Mouse (Mus musculus) hindbrain, embryonic 15.5 days (tissue): ENCODE measurements around the gene Gcsam. TPM values are rescaled to one million over a fixed set of nuclear protein-coding genes. Genes with fewer than 3 reads are reported as not detected.

Experiments
- ATAC-seq: fragments of 200-750 bp; cut with Nextera tagmentation; 2 replicates; pipeline ENCODE4 v1.8.0; 2017; ENCODE audit warnings: low read depth, moderate number of reproducible peaks, moderate TSS enrichment; ENCODE audit not compliant: low FRiP score
- H3K27ac ChIP-seq: fragments of 300-500 bp; sonication (generic); replicated peaks from 2 replicates; pipeline ENCODE4 v1.5.1; 2015; ENCODE audit warnings: mild to moderate bottlenecking, inconsistent platforms
- H3K27me3 ChIP-seq: fragments of 300-500 bp; sonication (generic); 2 replicates; pipeline ENCODE4 v1.6.1; 2015; ENCODE audit warnings: control low read depth, inconsistent platforms
- H3K36me3 ChIP-seq: fragments of 300-500 bp; sonication (generic); 2 replicates; pipeline ENCODE4 v1.6.1; 2015; ENCODE audit warnings: control low read depth, inconsistent platforms
- H3K4me1 ChIP-seq: fragments of 300-500 bp; sonication (generic); replicated peaks from 2 replicates; pipeline ENCODE4 v1.6.1; 2015; ENCODE audit warnings: control low read depth, inconsistent platforms
- H3K4me2 ChIP-seq: fragments of 300-500 bp; sonication (generic); 2 replicates; pipeline ENCODE4 v1.6.1; 2015; ENCODE audit warnings: moderate library complexity, mild to moderate bottlenecking, inconsistent platforms
- H3K4me3 ChIP-seq: fragments of 300-500 bp; sonication (generic); 2 replicates; pipeline ENCODE4 v1.5.1; 2015; ENCODE audit warnings: mild to moderate bottlenecking, inconsistent platforms
- H3K9ac ChIP-seq: fragments of 300-500 bp; sonication (generic); 2 replicates; pipeline ENCODE4 v1.6.1; 2015; ENCODE audit warnings: inconsistent platforms
- H3K9me3 ChIP-seq: fragments of 300-500 bp; sonication (generic); 2 replicates; pipeline ENCODE4 v1.6.1; 2016; ENCODE audit warnings: control low read depth, inconsistent platforms
- WGBS: fragments of 180-500 bp; shearing (Covaris S2); methylation state at CpG from one replicate; pipeline ENCODE4 v1.1.7; 2015; 5-methylcytosine and 5-hydroxymethylcytosine counted together
- polyA plus RNA-seq: library from polyadenylated mRNA; unstranded; fragments of >200 nt; fragmentation: Nextera tagmentation; extraction: Ambion mirVana; gene quantifications from 2 replicates; pipeline ENCODE4 v1.2.1, GENCODE M21; 2015

Gcsam gene
- polyA plus RNA-seq: not detected in 2 replicates

DNA sequence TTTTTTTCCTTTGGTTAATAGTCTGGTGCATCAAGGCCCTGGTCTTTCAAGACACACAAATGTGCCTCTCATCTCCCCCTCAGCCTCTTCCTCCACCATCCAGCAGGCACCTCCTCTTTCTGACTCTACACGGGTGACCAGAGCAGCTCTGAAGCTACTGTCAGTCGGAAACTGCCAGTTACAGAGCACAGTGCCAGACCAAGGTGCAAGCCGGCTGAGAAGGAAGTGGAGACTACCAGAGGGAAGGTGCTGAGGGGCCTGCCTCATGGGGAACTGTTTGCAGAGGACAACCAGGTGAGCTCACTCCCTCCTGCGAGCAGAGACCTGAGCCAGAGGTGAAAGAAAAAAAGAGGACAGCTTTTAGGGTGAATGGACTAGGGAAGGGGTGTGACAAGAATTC, at the start of gene Gcsam:
Gene Gcsam, plus strand, starts transcription at position 114 of the 400 bp plus-strand sequence.
- no peak within 1 kb of the TSS for H3K4me3 ChIP-seq
- H3K4me2 ChIP-seq: no peak within 1 kb of the TSS
- no peaks in the 10 kb centered on the region for H3K9me3 ChIP-seq
- H3K4me1 ChIP-seq: no peaks in the 10 kb centered on the region
- no peaks in the 10 kb centered on the region for H3K36me3 ChIP-seq
- H3K27ac ChIP-seq: no peak within 1 kb of the TSS
- H3K9ac ChIP-seq: no peak within 1 kb of the TSS
- ATAC-seq: no peak
- WGBS: 82% methylated on average over 4 of the region's 4 CpGs
- H3K27me3 ChIP-seq: no peaks in the 10 kb centered on the region

DNA sequence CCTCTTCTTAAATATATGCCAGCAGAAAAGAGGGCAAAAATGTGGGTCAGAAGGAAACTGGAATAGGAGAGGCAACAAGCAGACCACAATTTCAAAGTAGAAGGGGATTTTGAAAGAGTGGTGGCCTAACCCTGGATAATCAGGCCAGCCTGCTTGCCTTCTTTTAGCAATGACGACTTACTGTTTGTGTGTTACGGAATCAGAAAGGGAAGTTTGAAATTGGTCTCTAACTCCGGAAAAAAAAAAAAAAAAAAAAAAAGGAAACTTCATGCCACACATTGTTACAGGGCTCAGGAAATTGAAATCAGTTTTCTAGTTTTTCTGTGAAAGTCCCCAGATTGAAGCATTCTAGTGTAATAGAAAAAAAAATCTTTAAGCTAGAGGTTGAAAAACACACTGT, 48.4 kb upstream of the Gcsam start:
- 68% methylated on average over 3 of the region's 3 CpGs for WGBS
- H3K36me3 ChIP-seq: no peaks in the 10 kb centered on the region
- no peaks in the 10 kb centered on the region for H3K9me3 ChIP-seq
- no peaks in the 10 kb centered on the region for H3K4me1 ChIP-seq
- H3K27me3 ChIP-seq: no peaks in the 10 kb centered on the region
- H3K27ac ChIP-seq: no peak overlapping the region
- no peak overlapping the region for H3K4me2 ChIP-seq
- no peak overlapping the region for H3K9ac ChIP-seq
- no peak overlapping the region for H3K4me3 ChIP-seq
- no peak for ATAC-seq

DNA sequence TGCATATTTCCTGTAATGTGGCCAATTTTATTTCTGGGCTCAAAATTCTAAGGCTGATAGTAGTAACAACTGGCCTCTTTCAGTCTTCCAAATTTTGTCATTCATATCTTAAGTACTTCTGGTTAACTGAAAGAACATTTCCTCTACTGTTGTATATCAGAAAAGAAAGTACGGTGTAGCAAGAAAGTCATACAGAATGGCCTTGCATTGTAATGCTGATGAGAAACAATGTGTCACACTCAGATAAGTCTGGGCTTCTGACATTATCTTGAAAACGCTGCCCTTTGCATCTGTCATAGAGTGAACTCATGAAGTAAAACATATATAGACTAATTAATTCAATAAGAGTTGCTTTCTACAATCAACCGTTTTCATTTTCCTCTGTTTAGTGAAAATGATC, 37.9 kb upstream of the Gcsam start:
- WGBS: 84% methylated on average over 3 of the region's 3 CpGs
- H3K9ac ChIP-seq: no peak overlapping the region
- no peaks in the 10 kb centered on the region for H3K36me3 ChIP-seq
- H3K9me3 ChIP-seq: no peaks in the 10 kb centered on the region
- H3K4me2 ChIP-seq: no peak overlapping the region
- no peak overlapping the region for H3K4me3 ChIP-seq
- no peak for ATAC-seq
- H3K27me3 ChIP-seq: no peaks in the 10 kb centered on the region
- H3K4me1 ChIP-seq: no peaks in the 10 kb centered on the region
- no peak overlapping the region for H3K27ac ChIP-seq

DNA sequence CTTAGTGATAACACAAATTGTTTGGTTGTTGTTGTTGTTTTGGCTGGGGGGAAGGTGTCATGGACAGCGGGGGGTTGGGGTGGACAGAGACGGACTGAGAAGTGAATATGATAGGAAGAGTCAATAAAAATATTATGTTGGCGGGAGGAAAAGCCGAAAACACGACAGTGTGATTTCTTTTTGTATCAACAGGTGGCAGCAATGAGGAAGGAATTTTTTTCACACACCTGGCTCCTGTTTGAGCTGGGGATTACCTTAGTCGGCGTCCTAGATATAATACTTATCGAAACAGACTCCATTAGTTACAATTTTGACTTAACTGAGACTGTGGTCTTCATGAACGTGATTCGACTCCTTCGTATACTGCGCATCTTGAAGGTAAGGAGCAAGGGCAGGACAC, 30.3 kb upstream of the Gcsam start:
- H3K4me1 ChIP-seq: no peaks in the 10 kb centered on the region
- H3K27me3 ChIP-seq: no peaks in the 10 kb centered on the region
- H3K9ac ChIP-seq: no peak overlapping the region
- H3K9me3 ChIP-seq: no peaks in the 10 kb centered on the region
- WGBS: 71% methylated on average over 12 of the region's 12 CpGs
- no peak for ATAC-seq
- no peak overlapping the region for H3K4me3 ChIP-seq
- no peak overlapping the region for H3K27ac ChIP-seq
- H3K4me2 ChIP-seq: no peak overlapping the region
- no peaks in the 10 kb centered on the region for H3K36me3 ChIP-seq

DNA sequence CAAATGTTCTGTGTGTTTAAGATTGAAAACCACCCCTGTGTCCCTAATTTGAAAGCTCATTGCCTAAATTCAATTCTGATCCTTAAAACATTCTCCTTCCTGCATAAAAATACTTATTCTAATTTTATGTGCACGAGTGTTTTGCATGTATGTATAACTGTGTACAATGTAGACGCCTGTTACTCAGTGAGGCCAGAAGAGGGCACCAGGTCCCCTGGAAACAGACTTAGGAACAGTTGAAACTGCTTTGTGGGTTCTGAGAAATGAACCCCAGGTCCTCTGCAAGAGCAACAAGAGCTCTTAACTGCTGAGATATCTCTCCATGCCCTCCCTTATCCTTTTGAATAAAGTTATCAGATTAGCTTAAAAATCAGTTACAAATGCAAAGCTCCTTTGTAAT, 27.7 kb upstream of the Gcsam start:
- ATAC-seq: no peak
- no peak overlapping the region for H3K4me2 ChIP-seq
- H3K4me3 ChIP-seq: no peak overlapping the region
- no peaks in the 10 kb centered on the region for H3K36me3 ChIP-seq
- no peaks in the 10 kb centered on the region for H3K4me1 ChIP-seq
- H3K9ac ChIP-seq: no peak overlapping the region
- no peaks in the 10 kb centered on the region for H3K9me3 ChIP-seq
- H3K27me3 ChIP-seq: no peaks in the 10 kb centered on the region
- WGBS: 38% methylated on average over 2 of the region's 2 CpGs
- H3K27ac ChIP-seq: no peak overlapping the region

DNA sequence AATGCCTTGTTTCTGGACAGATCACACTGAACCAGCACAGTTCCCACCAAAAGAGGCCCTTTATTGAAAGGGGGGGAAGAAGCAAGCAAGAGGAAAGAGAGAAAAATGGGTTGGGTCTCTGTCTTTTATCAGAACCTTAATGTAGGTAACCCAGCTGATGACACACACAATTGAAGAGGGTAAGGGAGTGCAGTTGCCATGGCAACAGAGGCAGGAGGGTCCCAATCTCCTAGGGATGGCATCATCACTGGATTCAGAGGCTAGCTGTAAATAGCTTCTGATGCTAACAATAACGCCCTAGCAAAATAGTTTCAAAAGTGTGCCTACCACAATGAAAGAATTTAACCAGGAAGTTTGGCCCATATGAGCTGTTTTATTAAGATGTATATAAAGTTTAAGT, 16.5 kb upstream of the Gcsam start:
- H3K4me1 ChIP-seq: no peaks in the 10 kb centered on the region
- no peak overlapping the region for H3K4me3 ChIP-seq
- no peak overlapping the region for H3K9ac ChIP-seq
- 0 out of 2 replicates have a peak, but pooled peaks have one; percentile 42 for ATAC-seq
- no peaks in the 10 kb centered on the region for H3K9me3 ChIP-seq
- WGBS: 50% methylated on average over 1 of the region's 1 CpGs
- H3K27me3 ChIP-seq: no peaks in the 10 kb centered on the region
- H3K4me2 ChIP-seq: no peak overlapping the region
- H3K27ac ChIP-seq: no peak overlapping the region
- no peaks in the 10 kb centered on the region for H3K36me3 ChIP-seq

DNA sequence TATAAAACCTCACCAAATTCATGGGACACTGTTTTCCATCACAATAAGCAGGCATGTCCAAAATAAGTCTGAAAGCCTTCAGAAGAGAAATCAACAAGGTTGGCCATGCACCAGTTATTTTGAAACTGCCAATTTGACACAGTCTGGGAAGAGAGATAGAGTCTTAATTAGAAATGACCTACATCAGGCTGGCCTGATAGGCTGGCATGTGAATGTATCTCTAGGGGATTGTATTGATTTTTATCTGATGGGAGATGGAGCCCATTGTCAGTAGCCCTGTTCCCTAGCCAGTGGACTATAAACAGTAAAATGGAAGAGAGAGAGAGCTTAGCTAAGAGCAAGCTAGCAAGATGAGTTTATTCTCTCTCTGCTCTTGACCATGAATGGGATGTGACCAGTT, 14.7 kb upstream of the Gcsam start:
- H3K27ac ChIP-seq: no peak overlapping the region
- H3K36me3 ChIP-seq: no peaks in the 10 kb centered on the region
- H3K4me3 ChIP-seq: no peak overlapping the region
- no peak overlapping the region for H3K9ac ChIP-seq
- H3K9me3 ChIP-seq: no peaks in the 10 kb centered on the region
- no peaks in the 10 kb centered on the region for H3K27me3 ChIP-seq
- ATAC-seq: no peak
- H3K4me1 ChIP-seq: no peaks in the 10 kb centered on the region
- H3K4me2 ChIP-seq: no peak overlapping the region

DNA sequence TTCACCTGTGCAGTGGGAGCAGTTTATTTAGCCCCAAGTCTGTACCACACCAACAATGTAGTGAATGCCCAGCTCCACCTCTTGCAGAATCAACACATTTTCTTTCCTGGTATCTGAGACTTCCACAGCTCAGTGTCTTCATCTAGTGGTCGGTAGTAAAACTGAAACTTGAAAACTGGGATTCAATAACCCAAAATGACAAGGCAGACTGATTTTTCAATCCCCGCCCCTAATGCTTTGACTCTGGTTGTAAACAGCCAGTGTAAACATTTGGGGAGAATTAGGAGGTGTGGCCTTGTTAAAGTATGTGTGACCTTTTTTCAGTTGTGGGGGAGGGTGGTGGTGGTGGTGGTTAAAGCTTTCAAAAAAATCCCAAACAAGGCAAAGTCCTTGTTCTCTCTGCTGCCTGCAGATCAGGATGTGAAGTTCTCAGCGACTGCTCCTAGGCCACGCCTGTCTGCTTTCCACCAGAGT, 1.7 kb upstream of the Gcsam start:
- 0 out of 2 replicates have a peak, but pooled peaks have one; percentile 27 for ATAC-seq
- 60% methylated on average over 4 of the region's 4 CpGs for WGBS
- no peak overlapping the region for H3K4me3 ChIP-seq

DNA sequence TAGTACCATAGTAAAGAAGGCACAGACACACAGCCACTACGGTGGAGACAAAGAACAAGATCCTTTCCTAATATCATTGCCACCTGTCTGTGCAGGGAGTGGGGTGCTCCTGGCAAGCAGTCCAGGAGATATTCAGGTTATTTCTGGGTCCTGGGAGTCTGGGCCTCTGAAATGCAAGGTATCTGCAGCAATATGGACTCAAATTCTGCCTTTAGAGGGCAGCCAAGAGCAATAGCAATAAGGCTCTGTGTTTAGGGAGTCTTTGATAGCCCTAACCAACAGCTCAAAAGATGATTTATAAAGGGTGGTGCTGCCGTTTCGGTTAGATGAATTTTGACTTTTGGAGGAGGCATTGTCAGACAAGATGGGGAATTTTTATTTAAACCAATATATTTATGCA, 880 bp upstream of the Gcsam start:
- whole genome bisulfite sequencing: 86% methylated on average over 3 of the region's 3 CpGs
- no peak for ATAC-seq
- Histone ChIP-seq H3K9me3 (no peaks in the 10 kb centered on the region), H3K4me1 (no peaks in the 10 kb centered on the region), H3K4me3 (no peak overlapping the region), H3K4me2 (no peak overlapping the region), H3K9ac (no peak overlapping the region), H3K27ac (no peak overlapping the region), H3K36me3 (no peaks in the 10 kb centered on the region), H3K27me3 (no peaks in the 10 kb centered on the region)

More for the DNA sequence above, 1.7 kb upstream of the Gcsam start:
- Histone ChIP-seq H3K4me2 (no peak overlapping the region), H3K27ac (no peak overlapping the region), H3K4me1 (no peaks in the 10 kb centered on the region), H3K9ac (no peak overlapping the region), H3K36me3 (no peaks in the 10 kb centered on the region), H3K27me3 (no peaks in the 10 kb centered on the region), H3K9me3 (no peaks in the 10 kb centered on the region)

DNA sequence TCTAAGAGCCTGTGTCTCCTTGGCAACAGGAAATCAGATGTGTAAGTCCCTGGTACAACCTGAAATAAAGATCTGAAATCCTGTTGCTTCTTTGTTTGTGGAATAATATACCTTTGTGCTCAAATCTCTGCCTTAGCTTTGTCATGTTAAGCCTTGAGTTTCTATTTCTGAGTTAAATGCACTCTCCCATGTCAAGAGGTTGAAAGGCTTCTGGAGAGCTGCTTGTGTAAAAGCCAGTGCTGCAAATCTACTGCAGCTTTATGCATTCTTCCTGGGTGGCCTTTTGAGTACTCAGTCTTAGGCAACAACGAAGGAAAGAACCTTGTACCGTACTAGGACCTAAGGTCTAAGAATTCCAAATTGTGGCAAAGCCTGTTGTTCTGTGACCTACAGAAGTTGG, 3.1 kb downstream of the Gcsam start:
- H3K9ac ChIP-seq: no peak overlapping the region
- no peaks in the 10 kb centered on the region for H3K9me3 ChIP-seq
- H3K36me3 ChIP-seq: no peaks in the 10 kb centered on the region
- no peak overlapping the region for H3K27ac ChIP-seq
- no peak overlapping the region for H3K4me3 ChIP-seq
- H3K4me1 ChIP-seq: no peaks in the 10 kb centered on the region
- no peak overlapping the region for H3K4me2 ChIP-seq
- H3K27me3 ChIP-seq: no peaks in the 10 kb centered on the region
- no peak for ATAC-seq
- 58% methylated on average over 2 of the region's 2 CpGs for WGBS

DNA sequence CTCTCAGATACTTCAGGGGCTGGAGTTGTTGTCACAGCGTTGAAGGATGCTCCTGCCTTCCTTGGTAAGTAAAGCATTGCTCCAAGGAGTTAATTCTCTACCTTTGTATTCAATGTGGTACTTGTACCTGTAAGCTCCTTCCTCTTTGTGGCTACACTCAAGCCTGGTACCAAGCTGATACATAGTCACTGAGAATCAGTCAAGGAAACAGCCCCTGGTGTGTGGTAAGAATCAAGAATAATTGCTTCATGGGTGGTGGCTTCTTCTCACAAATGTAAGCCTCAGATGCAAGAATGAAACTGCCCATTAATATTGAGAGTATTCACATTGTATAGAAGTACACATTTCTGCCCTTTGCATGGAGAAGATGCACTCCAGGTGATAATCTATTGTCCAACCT, 5.8 kb downstream of the Gcsam start:
- Histone ChIP-seq H3K27me3 (no peaks in the 10 kb centered on the region), H3K36me3 (no peaks in the 10 kb centered on the region)
- 88% methylated on average over 1 of the region's 1 CpGs for WGBS

DNA sequence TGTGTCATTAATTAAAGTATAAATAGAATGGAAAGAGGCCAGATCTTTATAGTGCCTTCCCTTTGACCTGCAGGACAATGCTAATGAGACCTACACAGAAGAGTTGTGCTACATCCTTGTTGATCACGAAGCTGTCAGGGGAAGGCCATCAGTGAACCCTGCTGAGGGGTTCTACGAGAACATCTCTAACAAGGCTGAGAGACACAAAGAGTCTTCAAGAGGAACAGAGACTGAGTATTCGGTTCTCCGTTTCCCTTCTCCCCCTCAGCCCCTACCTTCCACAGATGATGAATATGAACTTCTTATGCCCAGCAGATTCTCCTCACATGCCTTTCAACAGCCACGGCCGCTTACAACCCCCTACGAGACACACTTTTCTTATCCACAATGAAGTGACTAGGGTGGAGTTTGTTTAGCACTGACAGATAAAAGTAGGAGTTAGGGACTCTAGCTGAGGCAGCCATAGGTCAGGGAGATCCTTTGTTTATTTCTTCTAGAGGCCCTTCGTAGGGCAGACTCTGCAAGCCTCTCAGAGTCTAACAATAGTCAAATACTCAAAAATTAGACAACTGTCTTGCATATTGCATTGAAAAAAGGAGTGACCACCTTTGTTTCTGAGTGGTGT, 9.7 kb downstream of the Gcsam start:
- no peak overlapping the region for H3K27ac ChIP-seq
- H3K9ac ChIP-seq: no peak overlapping the region
- ATAC-seq: no peak
- H3K4me3 ChIP-seq: no peak overlapping the region
- no peak overlapping the region for H3K4me2 ChIP-seq
- H3K4me1 ChIP-seq: no peaks in the 10 kb centered on the region
- 73% methylated on average over 8 of the region's 8 CpGs for WGBS
- H3K27me3 ChIP-seq: no peaks in the 10 kb centered on the region
- H3K36me3 ChIP-seq: no peaks in the 10 kb centered on the region
- H3K9me3 ChIP-seq: no peaks in the 10 kb centered on the region

More for the DNA sequence above, 5.8 kb downstream of the Gcsam start:
- H3K9me3 ChIP-seq: no peaks in the 10 kb centered on the region
- H3K9ac ChIP-seq: no peak overlapping the region
- H3K4me2 ChIP-seq: no peak overlapping the region
- no peak for ATAC-seq
- H3K4me3 ChIP-seq: no peak overlapping the region
- no peaks in the 10 kb centered on the region for H3K4me1 ChIP-seq
- no peak overlapping the region for H3K27ac ChIP-seq

DNA sequence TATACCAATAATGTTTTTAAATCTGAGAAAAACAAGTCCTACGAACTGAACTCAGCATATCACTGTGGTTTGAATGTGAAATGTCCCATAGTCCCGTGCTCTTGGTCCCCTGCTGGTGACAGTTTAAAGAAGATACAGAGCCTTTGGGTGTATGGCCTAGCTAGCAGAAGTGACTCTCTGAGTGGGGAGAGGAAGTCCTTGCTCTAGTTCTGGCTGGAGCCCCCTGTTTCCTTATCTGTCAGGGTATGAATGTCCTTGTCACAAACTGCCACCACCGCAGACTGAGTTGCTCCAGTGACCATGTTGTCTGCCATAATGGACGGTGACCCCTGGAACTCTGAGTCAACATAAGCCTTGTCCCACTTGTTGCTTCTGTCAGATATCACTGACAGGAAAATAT, 13.1 kb downstream of the Gcsam start:
- Histone ChIP-seq H3K27me3 (no peaks in the 10 kb centered on the region), H3K36me3 (no peaks in the 10 kb centered on the region), H3K27ac (no peak overlapping the region), H3K4me1 (no peaks in the 10 kb centered on the region), H3K9ac (no peak overlapping the region), H3K9me3 (no peaks in the 10 kb centered on the region), H3K4me2 (no peak overlapping the region), H3K4me3 (no peak overlapping the region)
- 91% methylated on average over 4 of the region's 4 CpGs for WGBS
- ATAC-seq: no peak
